Comparison of ENCODE assay signal across 16 mouse cellular contexts in genomic region chr16:77573036-77573435, GRCm38 (mm10). TPM values are rescaled to one million over a fixed set of nuclear protein-coding genes. Genes with fewer than 3 reads are reported as not detected.
DNase-seq lines count a peak whose midpoint lies in the region; ATAC-seq lines count a peak whose summit lies in the region.
"Had no signal": no experiment of that assay in that cellular context is flagged by ENCODE, and none has a peak within 500 bp of the region (broad histone marks: within the 10 kb centered on the region; RNA-seq: fewer than 3 reads in every experiment).

No protein-coding gene starts in this region.

- peak; percentile 17 for DNase-seq in embryo, embryonic 10 days (ENCODE audit: low spot score)
- no peak for DNase-seq in embryo, embryonic 9.5 days (ENCODE audit: extremely low spot score)
- DNase-seq in midbrain, embryonic 14.5 days = no peak
- DNase-seq in hindbrain, embryonic 14.5 days (ENCODE audit: low spot score) = no peak
- peak; percentile 81 for DNase-seq in retina, embryonic 14.5 days (ENCODE audit: low spot score)
- no peak for DNase-seq in ovary, postnatal 10 days (ENCODE audit: low spot score)
- no peak for DNase-seq in gastrocnemius, adult 8-10 months (ENCODE audit: low spot score in 2 of 2)
- DNase-seq: cerebellum, adult 8-10 months; heart, postnatal 14 days; kidney, adult 11 months; kidney, postnatal 36 days had no signal

- no peaks in the 10 kb centered on the region for H3K36me3 ChIP-seq in midbrain, embryonic 14.5 days (ENCODE audit: control insufficient read depth, insufficient read depth, low read length)
- no peaks in the 10 kb centered on the region for H3K36me3 ChIP-seq in midbrain, embryonic 16.5 days (ENCODE audit: control insufficient read depth, insufficient read depth, low read length)
- H3K36me3 ChIP-seq in hindbrain, embryonic 14.5 days (replicated peaks; ENCODE audit: control insufficient read depth, insufficient read depth) = no peaks in the 10 kb centered on the region

- WGBS in midbrain, embryonic 14.5 days = 83% methylated on average over 5 of the region's 5 CpGs
- 72% methylated on average over 5 of the region's 5 CpGs for WGBS in midbrain, embryonic 16.5 days
- WGBS in hindbrain, embryonic 14.5 days = 61% methylated on average over 5 of the region's 5 CpGs

- H3K27ac ChIP-seq in midbrain, embryonic 14.5 days (replicated peaks; ENCODE audit: low read depth, low read length) = 0 out of 2 replicates have a peak overlapping the region, but pooled peaks have one; percentile 26
- no peak overlapping the region for H3K27ac ChIP-seq in midbrain, embryonic 16.5 days (ENCODE audit: low read length)
- peak overlapping the region; percentile 56 for H3K27ac ChIP-seq in hindbrain, embryonic 14.5 days

- no peaks in the 10 kb centered on the region for H3K4me1 ChIP-seq in midbrain, embryonic 14.5 days (ENCODE audit: control insufficient read depth, insufficient read depth, low read length)
- H3K4me1 ChIP-seq in midbrain, embryonic 16.5 days (ENCODE audit: control insufficient read depth, insufficient read depth, low read length) = no peaks in the 10 kb centered on the region
- H3K4me1 ChIP-seq in hindbrain, embryonic 14.5 days (replicated peaks; ENCODE audit: control insufficient read depth, insufficient read depth, low read length) = 0 out of 2 replicates have a peak, but pooled peaks cover 8% of the 10 kb centered on the region

- ATAC-seq in midbrain, embryonic 14.5 days (ENCODE audit: low FRiP score, low TSS enrichment) = no peak
- no peak for ATAC-seq in midbrain, embryonic 16.5 days
- peak; percentile 46; the same call in 1 of the 2 replicates for ATAC-seq in hindbrain, embryonic 14.5 days (ENCODE audit: low FRiP score)

- no peak overlapping the region for H3K4me2 ChIP-seq in midbrain, embryonic 14.5 days (ENCODE audit: low read length)
- no peak overlapping the region for H3K4me2 ChIP-seq in midbrain, embryonic 16.5 days (ENCODE audit: low read length)
- no peak overlapping the region for H3K4me2 ChIP-seq in hindbrain, embryonic 14.5 days (replicated peaks)

- H3K9ac ChIP-seq in midbrain, embryonic 14.5 days (replicated peaks; ENCODE audit: low read length) = no peak overlapping the region
- H3K9ac ChIP-seq in midbrain, embryonic 16.5 days (ENCODE audit: low read depth, low read length) = no peak overlapping the region
- no peak overlapping the region for H3K9ac ChIP-seq in hindbrain, embryonic 14.5 days

- no peak overlapping the region for H3K4me3 ChIP-seq in midbrain, embryonic 14.5 days (replicated peaks; ENCODE audit: low read depth, low read length)
- no peak overlapping the region for H3K4me3 ChIP-seq in midbrain, embryonic 16.5 days (ENCODE audit: low read depth, low read length)
- no peak overlapping the region for H3K4me3 ChIP-seq in hindbrain, embryonic 14.5 days (replicated peaks; ENCODE audit: low read length)

- no peaks in the 10 kb centered on the region for H3K9me3 ChIP-seq in midbrain, embryonic 14.5 days (ENCODE audit: control insufficient read depth, low read length)
- no peaks in the 10 kb centered on the region for H3K9me3 ChIP-seq in midbrain, embryonic 16.5 days (replicated peaks; ENCODE audit: control insufficient read depth, low read length, poor library complexity, severe bottlenecking)
- H3K9me3 ChIP-seq in hindbrain, embryonic 14.5 days (ENCODE audit: control insufficient read depth, low read length) = no peaks in the 10 kb centered on the region

- no peaks in the 10 kb centered on the region for H3K27me3 ChIP-seq in midbrain, embryonic 14.5 days (ENCODE audit: control insufficient read depth, insufficient read depth, low read length)
- no peaks in the 10 kb centered on the region for H3K27me3 ChIP-seq in midbrain, embryonic 16.5 days (ENCODE audit: control insufficient read depth, insufficient read depth, low read depth, low read length)
- H3K27me3 ChIP-seq in hindbrain, embryonic 14.5 days (ENCODE audit: control insufficient read depth, insufficient read depth, low read length) = no peaks in the 10 kb centered on the region

RNA-seq across cellular contexts. Expression of gene Gm11146, which starts 28.9 kb away (rescaled TPM):
- polyA plus RNA-seq in midbrain, embryonic 14.5 days (2014; fragmentation: Nextera tagmentation; extraction: Ambion mirVana) = not detected in 2 replicates
- polyA plus RNA-seq in midbrain, embryonic 16.5 days (2015; fragmentation: Nextera tagmentation; extraction: Ambion mirVana) = not detected in 2 replicates
- polyA plus RNA-seq in hindbrain, embryonic 14.5 days (2014; fragmentation: Nextera tagmentation; extraction: Ambion mirVana) = not detected in 2 replicates
- not detected for total RNA-seq in gastrocnemius, adult 8-10 months (2022)
- total RNA-seq: heart, postnatal 14 days; layer of hippocampus, postnatal 14 days had no signal
- polyA plus RNA-seq: gonadal fat pad, adult 2 months; limb, embryonic 11.5 days; liver, embryonic 16.5 days had no signal

Comparison
In these comparisons a context has a peak if more than half of its experiments do, and no peak if none do; other contexts are left out.
1. DNase-seq: peak in embryo, embryonic 10 days (single experiment) and retina, embryonic 14.5 days (single experiment); none in embryo, embryonic 9.5 days (single experiment), midbrain, embryonic 14.5 days (single experiment), hindbrain, embryonic 14.5 days (single experiment), ovary, postnatal 10 days (single experiment) and gastrocnemius, adult 8-10 months (0 of 2).